Mouse (Mus musculus): ENCODE results near the gene Galr2. TPM values are rescaled to one million over a fixed set of nuclear protein-coding genes. Genes with fewer than 3 reads are reported as not detected.

Gene Galr2
- polyA plus RNA-seq (2014; fragmentation: Nextera tagmentation; extraction: Ambion mirVana), result 0.22 and 0.46 TPM in 2 replicates

DNA sequence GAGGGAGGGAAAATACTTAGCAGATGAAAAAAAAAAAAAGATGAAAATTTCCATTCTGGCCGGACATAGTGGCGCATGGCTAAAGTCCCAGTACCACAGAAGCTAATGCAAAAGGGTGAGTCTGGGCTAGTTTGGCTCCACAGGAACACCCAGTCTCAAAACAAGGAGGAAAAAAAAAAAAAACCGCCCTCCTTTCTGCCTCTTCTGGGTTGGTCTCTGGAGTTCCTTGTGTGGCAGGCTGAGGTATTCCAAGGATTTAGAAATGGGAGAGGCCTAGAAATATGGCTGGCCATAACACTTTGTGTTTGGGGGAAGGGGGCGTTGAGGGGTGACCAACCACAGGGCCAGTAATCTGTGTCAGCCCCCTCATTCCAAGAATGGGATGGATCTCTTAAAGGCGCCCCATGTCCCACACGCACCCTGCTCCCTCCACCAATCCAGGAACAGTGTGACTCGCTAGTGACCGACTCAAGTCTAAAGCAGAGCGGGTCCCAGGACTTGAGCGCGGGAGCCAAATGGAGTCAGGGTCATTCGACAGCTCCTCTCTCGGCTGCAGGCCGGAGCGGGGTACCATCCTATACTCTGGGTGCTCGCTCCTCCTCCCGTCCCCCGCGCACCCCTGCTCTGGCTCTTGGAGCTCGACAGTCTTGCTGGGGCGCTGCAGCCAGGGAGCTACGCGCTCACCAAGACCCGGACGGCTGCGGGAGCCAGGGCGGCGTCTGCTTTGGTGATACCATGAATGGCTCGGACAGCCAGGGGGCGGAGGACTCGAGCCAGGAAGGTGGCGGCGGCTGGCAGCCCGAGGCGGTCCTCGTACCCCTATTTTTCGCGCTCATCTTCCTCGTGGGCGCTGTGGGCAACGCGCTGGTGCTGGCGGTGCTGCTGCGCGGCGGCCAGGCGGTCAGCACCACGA is at the start of gene Galr2:
Galr2 (plus strand) TSS at position 189 of the 913 bp plus-strand sequence.
- Histone ChIP-seq H3K9ac (replicated peaks; ENCODE audit: low read depth, low read length) (0 out of 2 replicates have a peak within 1 kb of the TSS, but pooled peaks have one; percentile 28), H3K4me3 (ENCODE audit: low read depth, low read length) (peak within 1 kb of the TSS; percentile 19), H3K9me3 (ENCODE audit: control insufficient read depth, low read length) (no peaks in the 10 kb centered on the region), H3K27ac (ENCODE audit: low read depth, low read length) (no peak within 1 kb of the TSS), H3K36me3 (ENCODE audit: control insufficient read depth, insufficient read depth, low read length) (no peaks in the 10 kb centered on the region), H3K27me3 (ENCODE audit: control insufficient read depth, insufficient read depth, low read length) (peaks cover 40% of the 10 kb centered on the region), H3K4me2 (ENCODE audit: low read depth, low read length) (peak within 1 kb of the TSS; percentile 44), H3K4me1 (ENCODE audit: control insufficient read depth, insufficient read depth, low read length) (peaks cover 7% of the 10 kb centered on the region)
- ATAC-seq (ENCODE audit: low read depth), result no peak
- 6% methylated on average over 44 of the region's 48 CpGs for WGBS

GRCm38 (mm10) chr11:116232427-116232826 is 48.3 kb upstream of the Galr2 start:
- Histone ChIP-seq H3K4me1 (ENCODE audit: control insufficient read depth, insufficient read depth, low read length) (no peaks in the 10 kb centered on the region), H3K27me3 (ENCODE audit: control insufficient read depth, insufficient read depth, low read length) (no peaks in the 10 kb centered on the region), H3K9me3 (ENCODE audit: control insufficient read depth, low read length) (no peaks in the 10 kb centered on the region), H3K27ac (ENCODE audit: low read depth, low read length) (no peak overlapping the region), H3K4me3 (ENCODE audit: low read depth, low read length) (no peak overlapping the region), H3K36me3 (ENCODE audit: control insufficient read depth, insufficient read depth, low read length) (no peaks in the 10 kb centered on the region), H3K4me2 (ENCODE audit: low read depth, low read length) (no peak overlapping the region), H3K9ac (replicated peaks; ENCODE audit: low read depth, low read length) (0 out of 2 replicates have a peak overlapping the region, but pooled peaks have one; percentile 28)
- WGBS, result 24% methylated on average over 16 of the region's 17 CpGs
- no peak for ATAC-seq (ENCODE audit: low read depth)

DNA sequence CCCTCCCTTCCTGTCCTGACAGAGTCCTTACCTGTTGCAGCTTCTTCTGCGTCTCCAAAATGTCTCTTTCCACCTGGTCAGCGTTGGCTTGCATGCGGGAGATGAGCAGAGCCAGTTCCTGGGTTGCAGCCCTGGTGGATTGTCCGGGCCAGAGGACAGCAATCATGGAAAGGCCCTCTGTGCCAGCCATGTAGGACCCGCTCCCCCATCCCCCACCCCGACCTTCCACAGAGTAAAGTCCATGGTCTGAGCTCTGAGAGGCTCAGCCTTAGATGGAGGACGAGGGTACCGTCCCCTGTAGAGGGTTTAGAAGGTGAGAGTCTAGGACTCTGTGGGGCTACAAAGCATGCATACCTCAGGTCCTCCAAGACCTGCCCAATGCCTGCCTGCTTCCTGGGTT is 45.8 kb upstream of the Galr2 start:
- no peaks in the 10 kb centered on the region for H3K27me3 ChIP-seq (ENCODE audit: control insufficient read depth, insufficient read depth, low read length)
- no peaks in the 10 kb centered on the region for H3K36me3 ChIP-seq (ENCODE audit: control insufficient read depth, insufficient read depth, low read length)
- no peak overlapping the region for H3K4me2 ChIP-seq (ENCODE audit: low read depth, low read length)
- 88% methylated on average over 8 of the region's 8 CpGs for WGBS
- no peak for ATAC-seq (ENCODE audit: low read depth)
- no peak overlapping the region for H3K27ac ChIP-seq (ENCODE audit: low read depth, low read length)
- H3K4me1 ChIP-seq (ENCODE audit: control insufficient read depth, insufficient read depth, low read length), result no peaks in the 10 kb centered on the region
- no peak overlapping the region for H3K4me3 ChIP-seq (ENCODE audit: low read depth, low read length)
- no peak overlapping the region for H3K9ac ChIP-seq (replicated peaks; ENCODE audit: low read depth, low read length)
- no peaks in the 10 kb centered on the region for H3K9me3 ChIP-seq (ENCODE audit: control insufficient read depth, low read length)

DNA sequence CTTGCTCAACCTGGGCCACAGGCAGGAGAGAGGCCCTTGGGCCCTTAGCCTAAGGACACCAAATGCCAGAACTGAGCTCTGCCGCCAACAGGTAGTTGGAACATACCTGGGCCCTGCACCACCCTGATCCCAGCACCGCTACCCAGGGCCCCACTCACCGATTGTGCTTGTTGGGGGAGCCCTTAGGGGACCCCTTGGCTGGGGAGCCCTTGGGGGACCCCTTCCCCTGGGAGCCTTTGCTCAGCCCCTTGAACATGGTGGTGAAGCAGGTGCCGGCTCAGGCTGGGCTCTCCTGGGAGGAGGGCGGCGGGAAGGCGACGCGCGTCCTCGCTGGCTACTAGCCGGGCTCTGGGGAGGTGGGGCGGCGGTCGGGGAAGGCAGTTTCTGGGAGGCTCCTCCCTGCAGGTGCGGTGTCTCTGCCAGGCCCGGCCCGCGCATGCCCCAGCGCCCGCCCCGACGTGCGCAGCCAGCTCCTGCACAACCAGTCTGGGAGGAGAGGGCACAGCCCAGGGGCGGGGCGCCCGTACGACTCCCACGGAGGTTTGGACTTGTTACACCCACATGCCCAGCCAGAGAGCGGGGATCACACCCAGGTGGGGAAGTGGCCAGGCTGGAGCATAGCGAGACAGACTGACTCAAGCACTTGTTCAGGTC is 42.9 kb upstream of the Galr2 start, which contains the start of gene Evpl:
Evpl (minus strand) TSS at position 336 of the 654 bp plus-strand sequence.
- no peak within 1 kb of the TSS for H3K4me2 ChIP-seq (ENCODE audit: low read depth, low read length)
- no peak within 1 kb of the TSS for H3K27ac ChIP-seq (ENCODE audit: low read depth, low read length)
- no peak within 1 kb of the TSS for H3K4me3 ChIP-seq (ENCODE audit: low read depth, low read length)
- no peak within 1 kb of the TSS for H3K9ac ChIP-seq (replicated peaks; ENCODE audit: low read depth, low read length)
- no peaks in the 10 kb centered on the region for H3K27me3 ChIP-seq (ENCODE audit: control insufficient read depth, insufficient read depth, low read length)
- no peak for ATAC-seq (ENCODE audit: low read depth)
- no peaks in the 10 kb centered on the region for H3K9me3 ChIP-seq (ENCODE audit: control insufficient read depth, low read length)
- WGBS, result 16% methylated on average over 29 of the region's 31 CpGs
- H3K36me3 ChIP-seq (ENCODE audit: control insufficient read depth, insufficient read depth, low read length), result no peaks in the 10 kb centered on the region
- H3K4me1 ChIP-seq (ENCODE audit: control insufficient read depth, insufficient read depth, low read length), result 0 out of 2 replicates have a peak, but pooled peaks cover 2% of the 10 kb centered on the region

DNA sequence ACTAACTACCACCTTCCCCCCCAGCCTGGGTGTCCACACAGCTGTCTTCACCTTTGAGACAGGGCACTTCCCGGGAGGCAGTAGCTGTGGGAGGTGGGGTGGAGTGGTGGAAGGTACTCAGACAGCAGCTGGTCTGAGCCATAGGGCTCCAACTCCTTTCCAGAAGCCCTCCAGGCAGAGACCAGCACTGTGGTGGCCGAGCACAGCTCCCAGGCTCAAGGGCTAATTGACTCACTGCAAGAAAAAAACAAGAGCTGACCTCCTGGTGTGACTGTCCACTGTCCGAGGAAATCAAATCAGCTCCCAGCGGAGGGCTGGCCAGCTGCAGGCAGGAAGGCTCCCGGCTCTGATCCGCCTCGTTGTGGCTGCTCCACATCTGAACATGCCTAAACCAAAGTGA is 40.9 kb upstream of the Galr2 start:
- Histone ChIP-seq H3K4me2 (ENCODE audit: low read depth, low read length) (no peak overlapping the region), H3K4me1 (ENCODE audit: control insufficient read depth, insufficient read depth, low read length) (0 out of 2 replicates have a peak, but pooled peaks cover 2% of the 10 kb centered on the region), H3K27ac (ENCODE audit: low read depth, low read length) (no peak overlapping the region), H3K4me3 (ENCODE audit: low read depth, low read length) (no peak overlapping the region), H3K27me3 (ENCODE audit: control insufficient read depth, insufficient read depth, low read length) (no peaks in the 10 kb centered on the region), H3K9me3 (ENCODE audit: control insufficient read depth, low read length) (no peaks in the 10 kb centered on the region), H3K9ac (replicated peaks; ENCODE audit: low read depth, low read length) (no peak overlapping the region), H3K36me3 (ENCODE audit: control insufficient read depth, insufficient read depth, low read length) (peaks cover 11% of the 10 kb centered on the region)
- 7% methylated on average over 7 of the region's 7 CpGs for WGBS
- no peak for ATAC-seq (ENCODE audit: low read depth)

GRCm38 (mm10) chr11:116241744-116242235 is 38.9 kb upstream of the Galr2 start:
- WGBS, result 16% methylated on average over 12 of the region's 12 CpGs
- ATAC-seq (ENCODE audit: low read depth), result no peak
- Histone ChIP-seq H3K27ac (ENCODE audit: low read depth, low read length) (no peak overlapping the region), H3K9me3 (ENCODE audit: control insufficient read depth, low read length) (no peaks in the 10 kb centered on the region), H3K36me3 (ENCODE audit: control insufficient read depth, insufficient read depth, low read length) (peaks cover 30% of the 10 kb centered on the region), H3K4me2 (ENCODE audit: low read depth, low read length) (no peak overlapping the region), H3K27me3 (ENCODE audit: control insufficient read depth, insufficient read depth, low read length) (no peaks in the 10 kb centered on the region), H3K9ac (replicated peaks; ENCODE audit: low read depth, low read length) (no peak overlapping the region), H3K4me1 (ENCODE audit: control insufficient read depth, insufficient read depth, low read length) (0 out of 2 replicates have a peak, but pooled peaks cover 2% of the 10 kb centered on the region), H3K4me3 (ENCODE audit: low read depth, low read length) (no peak overlapping the region)

DNA sequence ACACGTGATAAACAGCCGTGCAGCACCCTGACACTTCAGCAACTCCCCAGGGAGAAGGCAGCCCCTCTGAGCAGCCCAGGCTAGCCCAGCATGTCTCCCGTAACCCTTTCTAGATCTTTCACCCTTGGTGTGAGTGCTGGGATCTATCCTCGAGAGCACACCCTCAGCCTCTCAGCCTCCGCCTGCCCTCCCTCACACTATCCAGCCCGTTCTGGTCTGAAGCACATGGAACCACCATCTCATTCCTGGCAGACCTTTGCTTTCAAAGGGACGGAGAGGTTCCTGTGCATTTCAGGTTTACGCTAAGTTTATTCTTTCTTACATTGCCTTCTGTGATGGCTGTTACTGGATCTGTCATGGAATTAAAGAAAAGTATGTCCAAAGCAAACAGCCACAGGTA is 36.2 kb upstream of the Galr2 start:
- Histone ChIP-seq H3K27me3 (ENCODE audit: control insufficient read depth, insufficient read depth, low read length) (no peaks in the 10 kb centered on the region), H3K4me3 (ENCODE audit: low read depth, low read length) (no peak overlapping the region), H3K4me1 (ENCODE audit: control insufficient read depth, insufficient read depth, low read length) (0 out of 2 replicates have a peak, but pooled peaks cover 2% of the 10 kb centered on the region), H3K9ac (replicated peaks; ENCODE audit: low read depth, low read length) (no peak overlapping the region), H3K4me2 (ENCODE audit: low read depth, low read length) (no peak overlapping the region), H3K9me3 (ENCODE audit: control insufficient read depth, low read length) (no peaks in the 10 kb centered on the region), H3K36me3 (ENCODE audit: control insufficient read depth, insufficient read depth, low read length) (peaks cover 57% of the 10 kb centered on the region), H3K27ac (ENCODE audit: low read depth, low read length) (no peak overlapping the region)
- WGBS, result 90% methylated on average over 8 of the region's 8 CpGs
- ATAC-seq (ENCODE audit: low read depth), result no peak

GRCm38 (mm10) chr11:116245616-116246015 is 35.1 kb upstream of the Galr2 start:
- H3K27ac ChIP-seq (ENCODE audit: low read depth, low read length), result no peak overlapping the region
- H3K9me3 ChIP-seq (ENCODE audit: control insufficient read depth, low read length), result no peaks in the 10 kb centered on the region
- no peaks in the 10 kb centered on the region for H3K27me3 ChIP-seq (ENCODE audit: control insufficient read depth, insufficient read depth, low read length)
- peaks cover 67% of the 10 kb centered on the region for H3K36me3 ChIP-seq (ENCODE audit: control insufficient read depth, insufficient read depth, low read length)
- WGBS, result 74% methylated on average over 6 of the region's 6 CpGs
- H3K4me2 ChIP-seq (ENCODE audit: low read depth, low read length), result no peak overlapping the region
- no peak for ATAC-seq (ENCODE audit: low read depth)
- H3K9ac ChIP-seq (replicated peaks; ENCODE audit: low read depth, low read length), result no peak overlapping the region
- 0 out of 2 replicates have a peak, but pooled peaks cover 2% of the 10 kb centered on the region for H3K4me1 ChIP-seq (ENCODE audit: control insufficient read depth, insufficient read depth, low read length)
- H3K4me3 ChIP-seq (ENCODE audit: low read depth, low read length), result no peak overlapping the region

All from neural tube, embryonic 14.5 days (tissue).